Mouse (Mus musculus) fibroblast of lung, adult 2 months (primary cell): ENCODE measurements around the gene 4933424G06Rik.

ENCODE experiments used
- DNase-seq: peaks from one replicate; pipeline ENCODE4 v3.0.0-alpha.2; 2011; ENCODE audit warnings: low read depth

The 4933424G06Rik gene

GRCm38 (mm10) chr1:36709055-36709853 is 695 bp upstream of the 4933424G06Rik start:
- DNase-seq: no peak

GRCm38 (mm10) chr1:36711104-36711503 is 1.2 kb downstream of the 4933424G06Rik start:
- no peak for DNase-seq

GRCm38 (mm10) chr1:36714311-36714710 is 4.4 kb downstream of the 4933424G06Rik start, which contains the start of gene Actr1b:
Actr1b (minus strand) TSS chr1:36714422.
- no peak for DNase-seq

GRCm38 (mm10) chr1:36718786-36719185 is 8.8 kb downstream of the 4933424G06Rik start:
- no peak for DNase-seq

GRCm38 (mm10) chr1:36723146-36724056 is 13.5 kb downstream of the 4933424G06Rik start:
- no peak for DNase-seq

GRCm38 (mm10) chr1:36724057-36724431 is 14.1 kb downstream of the 4933424G06Rik start:
- no peak for DNase-seq

- DNase-seq: peak; percentile 40
Observed at GRCm38 (mm10) chr1:36737300-36737699, 27.4 kb downstream of the 4933424G06Rik start.

GRCm38 (mm10) chr1:36739231-36739630 is 29.3 kb downstream of the 4933424G06Rik start:
- DNase-seq: no peak

GRCm38 (mm10) chr1:36743046-36743445 is 33.1 kb downstream of the 4933424G06Rik start:
- DNase-seq: no peak

GRCm38 (mm10) chr1:36744268-36744944 is 34.5 kb downstream of the 4933424G06Rik start:
- DNase-seq: peak; percentile 11

GRCm38 (mm10) chr1:36745661-36746060 is 35.7 kb downstream of the 4933424G06Rik start:
- DNase-seq: no peak

- no peak for DNase-seq
Observed at GRCm38 (mm10) chr1:36746452-36746851, 36.5 kb downstream of the 4933424G06Rik start.

- DNase-seq: no peak
Observed at GRCm38 (mm10) chr1:36753932-36754675, 44.2 kb downstream of the 4933424G06Rik start.

- no peak for DNase-seq
Observed at GRCm38 (mm10) chr1:36758553-36758952, 48.6 kb downstream of the 4933424G06Rik start.

GRCm38 (mm10) chr1:36759076-36759475 is 49.1 kb downstream of the 4933424G06Rik start:
- no peak for DNase-seq

- DNase-seq: no peak
Observed at GRCm38 (mm10) chr1:36760401-36760800, 50.5 kb downstream of the 4933424G06Rik start.

GRCm38 (mm10) chr1:36761061-36761460 is 51.1 kb downstream of the 4933424G06Rik start:
- DNase-seq: no peak

GRCm38 (mm10) chr1:36761568-36761967 is 51.6 kb downstream of the 4933424G06Rik start, which contains the start of gene Zap70:
Zap70 (plus strand) TSS chr1:36761798.
- no peak for DNase-seq

- DNase-seq: no peak
Observed at GRCm38 (mm10) chr1:36766431-36767205, 56.7 kb downstream of the 4933424G06Rik start.

- no peak for DNase-seq
Observed at GRCm38 (mm10) chr1:36767321-36767720, 57.4 kb downstream of the 4933424G06Rik start.

GRCm38 (mm10) chr1:36768786-36769185 is 58.8 kb downstream of the 4933424G06Rik start:
- DNase-seq: no peak
